Mouse (Mus musculus) thymus, adult 2 months (tissue): Measurements from ENCODE around the gene Slc16a6. TPM values are rescaled to one million over a fixed set of nuclear protein-coding genes. Genes with fewer than 3 reads are reported as not detected.

Source experiments
- DNase-seq: peaks from one replicate; pipeline ENCODE4 v3.0.0; 2021
- H3K27ac ChIP-seq: fragments of 200-500 bp; 2 replicates; pipeline ENCODE4 v1.5.1; 2012; ENCODE audit warnings: low read length, control low read depth; ENCODE audit not compliant: control insufficient read depth, insufficient read depth
- H3K27me3 ChIP-seq: fragments of 200-500 bp; 2 replicates; pipeline ENCODE4 v1.6.1; 2012; ENCODE audit warnings: mild to moderate bottlenecking, low read length, moderate library complexity, mixed read lengths; ENCODE audit not compliant: control insufficient read depth, insufficient read depth
- H3K36me3 ChIP-seq: fragments of 200-500 bp; 2 replicates; pipeline ENCODE4 v1.6.1; 2012; ENCODE audit warnings: mild to moderate bottlenecking, low read length, moderate library complexity; ENCODE audit not compliant: control insufficient read depth, insufficient read depth
- H3K4me1 ChIP-seq: fragments of 200-500 bp; replicated peaks from 2 replicates; pipeline ENCODE4 v1.6.1; 2012; ENCODE audit warnings: low read length; ENCODE audit not compliant: control insufficient read depth, insufficient read depth
- H3K4me3 ChIP-seq: fragments of 200-500 bp; 2 replicates; pipeline ENCODE4 v1.5.1; 2012; ENCODE audit warnings: mild to moderate bottlenecking, low read length, control low read depth, moderate library complexity; ENCODE audit not compliant: control insufficient read depth, insufficient read depth
- CTCF ChIP-seq: fragments of 200-500 bp; IDR thresholded peaks from 2 replicates; pipeline ENCODE4 v1.5.1; 2012; ENCODE audit warnings: mild to moderate bottlenecking, control low read depth, low read length, moderate library complexity, borderline replicate concordance; ENCODE audit not compliant: control insufficient read depth, poor library complexity, insufficient read depth; ENCODE audit errors: extremely low read depth
- POLR2A ChIP-seq: fragments of 200-500 bp; IDR thresholded peaks from 2 replicates; pipeline ENCODE4 v1.6.1; 2012; ENCODE audit warnings: mild to moderate bottlenecking, low read length, control low read depth, moderate library complexity; ENCODE audit not compliant: control insufficient read depth, poor library complexity, insufficient read depth; ENCODE audit errors: extremely low read depth
- WGBS: fragments of 180-500 bp; shearing (Covaris S2); methylation state at CpG from one replicate; pipeline ENCODE4 v1.1.7; 2018; 5-methylcytosine and 5-hydroxymethylcytosine counted together
- polyA plus RNA-seq: library from polyadenylated mRNA; depleted of rRNA; stranded (reverse); fragments of >200 nt; gene quantifications from 2 replicates; pipeline ENCODE4 v1.2.3, GENCODE M21; 2012

The Slc16a6 gene
- polyA plus RNA-seq, 1 experiment: 9.0 TPM

GRCm38 (mm10) chr11:109507068-109507467, 33.7 kb upstream of the Slc16a6 start:
- TF ChIP-seq CTCF: no peak
- TF ChIP-seq POLR2A: no peak
- no peak for DNase-seq
- no peak overlapping the region for H3K4me3 ChIP-seq
- H3K4me1 ChIP-seq: no peaks in the 10 kb centered on the region
- H3K27ac ChIP-seq: no peak overlapping the region
- no peaks in the 10 kb centered on the region for H3K27me3 ChIP-seq
- H3K36me3 ChIP-seq: no peaks in the 10 kb centered on the region
- 94% methylated on average over 3 of the region's 3 CpGs for WGBS

- Histone ChIP-seq H3K27me3 (no peaks in the 10 kb centered on the region), H3K4me1 (no peaks in the 10 kb centered on the region), H3K4me3 (no peak overlapping the region), H3K36me3 (no peaks in the 10 kb centered on the region), H3K27ac (no peak overlapping the region)
- no peak for DNase-seq
- 96% methylated on average over 4 of the region's 4 CpGs for WGBS
- TF ChIP-seq POLR2A (no peak), CTCF (no peak)
These were observed 32.4 kb upstream of the Slc16a6 start for GRCm38 (mm10) chr11:109505823-109506222.

GRCm38 (mm10) chr11:109504977-109505376, 31.6 kb upstream of the Slc16a6 start:
- Histone ChIP-seq H3K4me3 (no peak overlapping the region), H3K36me3 (no peaks in the 10 kb centered on the region), H3K27me3 (no peaks in the 10 kb centered on the region), H3K27ac (no peak overlapping the region), H3K4me1 (no peaks in the 10 kb centered on the region)
- TF ChIP-seq CTCF (no peak), POLR2A (no peak)
- DNase-seq: no peak
- 90% methylated on average over 9 of the region's 9 CpGs for WGBS

DNA sequence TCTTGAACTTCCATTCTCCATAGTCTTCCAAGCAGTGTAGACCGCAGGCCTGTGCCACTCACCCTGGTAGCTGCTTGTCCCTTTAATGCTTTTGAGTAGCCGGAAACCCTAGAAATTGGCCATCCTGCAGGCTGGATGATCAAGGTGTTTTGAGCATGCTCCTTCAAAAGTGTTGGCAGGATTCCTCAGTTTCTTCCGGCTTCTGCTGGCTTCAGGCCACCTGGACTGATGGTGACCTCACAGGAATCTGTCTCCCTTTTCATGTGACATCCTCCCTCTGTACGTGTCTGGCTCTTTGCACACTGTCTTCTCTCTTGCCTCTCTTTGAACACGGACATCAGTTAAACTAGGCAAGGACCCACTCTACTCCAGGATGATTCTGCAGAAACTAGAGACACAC, 26.8 kb upstream of the Slc16a6 start:
- H3K4me3 ChIP-seq: no peak overlapping the region
- no peaks in the 10 kb centered on the region for H3K36me3 ChIP-seq
- TF ChIP-seq POLR2A (no peak), CTCF (no peak)
- no peaks in the 10 kb centered on the region for H3K27me3 ChIP-seq
- 86% methylated on average over 5 of the region's 5 CpGs for WGBS
- no peak overlapping the region for H3K27ac ChIP-seq
- no peak for DNase-seq
- peaks cover 25% of the 10 kb centered on the region for H3K4me1 ChIP-seq

- TF ChIP-seq CTCF (no peak), POLR2A (no peak)
- Histone ChIP-seq H3K4me1 (peaks cover 32% of the 10 kb centered on the region), H3K4me3 (no peak overlapping the region), H3K27ac (no peak overlapping the region), H3K27me3 (no peaks in the 10 kb centered on the region), H3K36me3 (no peaks in the 10 kb centered on the region)
- 58% methylated on average over 9 of the region's 9 CpGs for WGBS
- no peak for DNase-seq
These were observed 24.6 kb upstream of the Slc16a6 start for GRCm38 (mm10) chr11:109497990-109498389.

GRCm38 (mm10) chr11:109496996-109497714, 23.8 kb upstream of the Slc16a6 start:
- no peak for DNase-seq
- H3K36me3 ChIP-seq: no peaks in the 10 kb centered on the region
- H3K4me1 ChIP-seq: peaks cover 32% of the 10 kb centered on the region
- H3K4me3 ChIP-seq: no peak overlapping the region
- H3K27me3 ChIP-seq: no peaks in the 10 kb centered on the region
- TF ChIP-seq POLR2A (no peak), CTCF (no peak)
- H3K27ac ChIP-seq: no peak overlapping the region
- 29% methylated on average over 6 of the region's 6 CpGs for WGBS
